Mouse (Mus musculus) intestine, embryonic 15.5 days (tissue): ENCODE measurements at regions not wholly inside any gene's neighbourhood (a gene's known extent, or its start where the extent isn't known, plus 50 kb on each side); places are given as distances from the start of the nearest gene placed in this dataset.

Source experiments
- ATAC-seq: fragments of 200-750 bp; cut with Nextera tagmentation; 2 replicates; pipeline ENCODE4 v1.8.0; 2017; ENCODE audit warnings: moderate TSS enrichment, moderate library complexity
- H3K27ac ChIP-seq: fragments of 300-500 bp; sonication (generic); 2 replicates; pipeline ENCODE4 v1.5.1; 2015; ENCODE audit warnings: mild to moderate bottlenecking, inconsistent platforms
- H3K27me3 ChIP-seq: fragments of 300-500 bp; sonication (generic); replicated peaks from 2 replicates; pipeline ENCODE4 v1.6.1; 2015; ENCODE audit warnings: inconsistent platforms
- H3K36me3 ChIP-seq: fragments of 300-500 bp; sonication (generic); 2 replicates; pipeline ENCODE4 v1.6.1; 2015; ENCODE audit warnings: inconsistent platforms
- H3K4me1 ChIP-seq: fragments of 300-500 bp; sonication (generic); replicated peaks from 2 replicates; pipeline ENCODE4 v1.6.1; 2015; ENCODE audit warnings: inconsistent platforms
- H3K4me2 ChIP-seq: fragments of 300-500 bp; sonication (generic); replicated peaks from 2 replicates; pipeline ENCODE4 v1.6.1; 2015; ENCODE audit warnings: mild to moderate bottlenecking, inconsistent platforms
- H3K4me3 ChIP-seq: fragments of 300-500 bp; sonication (generic); replicated peaks from 2 replicates; pipeline ENCODE4 v1.5.1; 2015; ENCODE audit warnings: inconsistent platforms
- H3K9ac ChIP-seq: fragments of 300-500 bp; sonication (generic); 2 replicates; pipeline ENCODE4 v1.6.1; 2015; ENCODE audit warnings: inconsistent platforms
- H3K9me3 ChIP-seq: fragments of 300-500 bp; sonication (generic); 2 replicates; pipeline ENCODE4 v1.6.1; 2016; ENCODE audit warnings: inconsistent platforms
- WGBS: fragments of 180-500 bp; shearing (Covaris S2); methylation state at CpG from one replicate; pipeline ENCODE4 v1.1.7; 2015; 5-methylcytosine and 5-hydroxymethylcytosine counted together

DNA sequence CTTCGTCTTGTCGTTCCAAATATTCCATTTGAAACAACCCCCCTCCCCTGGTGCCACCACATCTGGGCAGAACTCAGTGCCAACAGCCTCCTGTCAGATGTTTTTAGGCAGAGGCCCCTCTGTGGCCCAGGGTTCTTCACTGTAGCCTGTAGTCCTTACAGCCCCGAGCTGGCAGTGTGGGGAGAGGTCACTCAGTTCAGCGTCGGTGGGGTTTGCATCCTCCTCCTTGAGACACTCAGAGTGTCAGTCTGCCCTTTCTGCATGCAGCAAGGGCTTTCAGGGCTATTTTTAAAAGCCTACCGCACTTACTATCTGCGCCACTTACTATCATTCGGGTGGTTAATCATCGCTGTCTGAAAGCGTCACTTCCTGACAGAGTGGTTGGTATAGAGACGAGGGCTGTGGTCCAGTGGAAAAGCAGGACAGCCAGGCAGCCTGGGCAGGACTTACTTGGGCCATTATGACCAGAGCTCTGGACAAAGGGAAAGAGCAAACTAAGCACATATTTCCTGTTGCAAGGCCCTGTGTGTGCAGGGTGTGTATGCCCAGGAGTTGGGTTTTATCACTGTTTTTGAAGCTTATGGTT, 932.5 kb upstream of the Fam160b2 start:
- H3K9me3 ChIP-seq: no peaks in the 10 kb centered on the region
- no peaks in the 10 kb centered on the region for H3K4me1 ChIP-seq
- no peaks in the 10 kb centered on the region for H3K36me3 ChIP-seq
- H3K4me2 ChIP-seq: no peak overlapping the region
- 47% methylated on average over 11 of the region's 11 CpGs for WGBS
- no peaks in the 10 kb centered on the region for H3K27me3 ChIP-seq
- H3K27ac ChIP-seq: no peak overlapping the region
- ATAC-seq: no peak
- no peak overlapping the region for H3K9ac ChIP-seq
- H3K4me3 ChIP-seq: no peak overlapping the region

DNA sequence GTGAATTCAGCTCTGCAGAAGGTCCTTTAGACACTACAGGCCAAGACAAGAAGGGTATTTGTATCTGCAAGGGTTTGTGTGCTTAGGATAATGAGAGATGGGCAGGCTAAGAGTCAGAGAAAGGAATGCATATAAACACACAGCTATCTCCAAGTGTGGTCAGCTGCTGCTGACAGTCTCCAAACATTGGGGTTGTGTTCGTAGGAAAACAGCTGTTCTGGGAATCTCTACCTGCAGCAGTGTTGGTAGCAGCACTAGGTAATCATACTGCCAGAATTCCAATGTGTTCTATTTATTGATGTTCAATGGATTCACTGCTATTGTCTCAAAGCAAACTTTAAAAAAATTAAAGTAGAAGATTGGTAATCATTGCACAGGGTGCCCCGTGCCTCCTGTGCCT, 931.7 kb upstream of the Fam160b2 start:
- Histone ChIP-seq H3K27ac (no peak overlapping the region), H3K4me3 (no peak overlapping the region), H3K4me1 (no peaks in the 10 kb centered on the region), H3K9me3 (no peaks in the 10 kb centered on the region), H3K4me2 (no peak overlapping the region), H3K9ac (no peak overlapping the region), H3K36me3 (no peaks in the 10 kb centered on the region), H3K27me3 (no peaks in the 10 kb centered on the region)
- ATAC-seq: no peak
- 43% methylated on average over 2 of the region's 2 CpGs for WGBS

DNA sequence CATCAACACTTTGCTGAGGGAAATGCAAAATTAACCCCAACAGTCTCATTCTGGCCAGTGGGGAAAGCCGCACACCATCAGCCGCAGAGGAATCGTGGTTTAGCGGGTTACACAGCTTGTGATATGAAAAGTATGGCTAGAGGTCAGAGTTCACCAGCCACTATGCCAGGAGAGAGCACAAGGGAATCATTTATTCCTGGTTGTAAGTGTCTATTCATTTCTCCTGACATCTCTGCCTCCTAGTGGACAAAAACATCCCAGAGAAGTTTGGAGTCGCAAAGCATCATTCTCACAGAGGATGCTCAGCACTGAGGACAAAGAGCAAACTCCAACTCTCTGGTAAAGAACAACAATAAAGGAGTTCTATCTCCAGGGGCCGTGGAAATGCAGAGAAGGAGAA, 930.8 kb upstream of the Fam160b2 start:
- Histone ChIP-seq H3K4me1 (no peaks in the 10 kb centered on the region), H3K9ac (no peak overlapping the region), H3K4me2 (no peak overlapping the region), H3K9me3 (no peaks in the 10 kb centered on the region), H3K4me3 (no peak overlapping the region), H3K27me3 (no peaks in the 10 kb centered on the region), H3K36me3 (no peaks in the 10 kb centered on the region), H3K27ac (no peak overlapping the region)
- no peak for ATAC-seq
- WGBS: 63% methylated on average over 6 of the region's 6 CpGs

DNA sequence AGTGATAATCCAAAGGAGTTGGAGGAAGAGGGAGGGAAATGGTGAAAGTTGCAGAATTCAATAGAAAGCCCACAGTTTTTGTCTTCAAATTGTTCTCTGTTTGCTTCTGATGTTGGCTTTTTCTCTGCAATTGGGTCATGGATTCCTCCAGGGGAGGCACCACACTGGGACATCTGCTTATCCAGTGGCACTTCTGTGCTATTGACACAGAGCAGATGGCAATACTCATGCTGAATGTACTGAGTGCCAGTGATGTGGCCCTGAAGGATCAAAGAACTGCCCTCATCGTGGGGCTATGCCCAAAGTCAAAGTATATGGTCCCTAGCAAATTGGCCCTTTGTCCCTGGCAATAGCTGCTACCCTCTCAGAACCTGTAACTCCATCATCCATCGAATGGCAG, 918.9 kb upstream of the Fam160b2 start:
- Histone ChIP-seq H3K9ac (no peak overlapping the region), H3K9me3 (no peaks in the 10 kb centered on the region), H3K27ac (no peak overlapping the region), H3K4me1 (no peaks in the 10 kb centered on the region), H3K27me3 (no peaks in the 10 kb centered on the region), H3K4me3 (no peak overlapping the region), H3K36me3 (no peaks in the 10 kb centered on the region), H3K4me2 (no peak overlapping the region)
- no peak for ATAC-seq
- 53% methylated on average over 2 of the region's 2 CpGs for whole genome bisulfite sequencing

DNA sequence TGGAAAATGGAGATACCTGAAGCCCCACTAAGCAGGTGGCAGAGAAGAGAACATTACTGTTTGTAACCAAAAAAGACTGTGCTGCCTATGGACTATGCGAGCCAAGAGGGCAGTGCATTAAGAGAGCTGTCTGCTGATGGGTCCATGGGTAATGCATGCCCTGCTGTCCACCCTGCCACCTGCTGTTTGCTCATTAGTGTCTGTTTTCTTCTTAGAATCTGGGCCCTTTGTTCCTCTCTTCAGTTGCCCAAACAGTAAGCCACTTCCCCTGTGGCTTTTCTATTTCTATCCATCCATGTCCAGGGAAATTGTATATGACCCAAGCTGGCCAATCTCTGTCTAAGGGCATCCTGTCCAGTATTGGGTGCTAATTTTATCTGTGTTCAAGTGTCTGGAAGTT, 901.2 kb upstream of the Fam160b2 start:
- H3K9ac ChIP-seq: no peak overlapping the region
- whole genome bisulfite sequencing: 83% methylated on average over 1 of the region's 1 CpGs
- H3K9me3 ChIP-seq: no peaks in the 10 kb centered on the region

DNA sequence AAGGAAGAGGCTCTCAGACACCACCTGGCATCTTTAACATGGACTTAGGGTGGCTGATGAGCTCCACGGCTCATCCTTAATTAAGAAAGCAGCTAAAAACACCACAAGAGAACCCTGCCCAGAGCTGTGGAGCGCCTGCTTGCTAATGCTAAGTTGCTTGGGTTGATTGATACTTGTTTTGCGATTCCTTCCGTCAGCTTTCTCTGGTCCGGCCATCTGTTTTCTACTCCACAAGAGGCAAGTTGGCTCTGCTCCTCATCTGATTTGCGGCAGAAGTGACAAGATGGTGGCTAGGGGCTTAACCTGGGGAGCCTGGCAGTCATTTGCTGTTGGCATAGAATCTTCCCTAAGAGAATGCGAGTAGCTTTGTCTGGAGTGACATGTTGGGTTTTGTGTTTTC, 891.6 kb upstream of the Fam160b2 start:
- Histone ChIP-seq H3K9ac (no peak overlapping the region), H3K36me3 (no peaks in the 10 kb centered on the region)

More for the DNA sequence above, 901.2 kb upstream of the Fam160b2 start:
- Histone ChIP-seq H3K4me2 (no peak overlapping the region), H3K27ac (no peak overlapping the region), H3K4me1 (no peaks in the 10 kb centered on the region), H3K36me3 (no peaks in the 10 kb centered on the region), H3K27me3 (no peaks in the 10 kb centered on the region), H3K4me3 (no peak overlapping the region)
- no peak for ATAC-seq

DNA sequence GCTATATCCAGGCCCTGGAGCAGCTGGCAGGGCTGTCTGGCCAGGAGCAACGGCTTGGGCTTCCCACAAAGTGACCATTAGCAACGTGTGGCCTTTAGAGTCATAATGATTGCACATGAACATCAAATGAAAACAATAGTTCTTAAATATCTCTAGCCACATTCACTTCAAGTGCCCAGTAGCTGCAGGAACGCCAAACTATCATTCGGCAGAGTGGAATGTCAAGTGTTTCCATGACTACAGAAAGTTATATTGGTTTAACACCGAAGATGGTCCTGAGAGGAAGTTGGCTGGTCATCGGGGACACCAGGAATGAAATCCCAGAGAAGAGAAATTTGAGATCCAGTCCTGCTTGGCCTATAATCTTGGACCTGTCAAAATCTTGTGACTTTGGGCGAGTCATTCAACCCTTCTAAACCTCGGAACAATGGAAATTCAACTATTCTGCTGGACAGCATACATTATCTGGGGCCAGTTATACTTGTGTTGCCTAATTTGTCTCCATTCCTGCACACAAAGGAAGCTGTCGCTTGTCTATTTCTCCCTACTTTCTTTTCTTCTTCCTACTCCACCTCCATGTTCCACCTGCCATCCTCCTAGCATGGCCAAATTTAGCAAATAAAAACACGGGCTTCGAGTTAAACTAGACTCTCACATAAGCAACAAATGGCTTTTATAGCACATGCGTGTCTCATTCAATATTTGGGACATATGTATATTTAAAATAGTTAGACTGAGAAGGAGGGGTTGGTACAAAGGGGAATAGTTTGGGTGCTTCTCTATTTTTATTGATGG, 886.7 kb upstream of the Fam160b2 start:
- no peak for ATAC-seq

More for the DNA sequence above, 891.6 kb upstream of the Fam160b2 start:
- Histone ChIP-seq H3K4me2 (no peak overlapping the region), H3K27ac (no peak overlapping the region), H3K4me1 (no peaks in the 10 kb centered on the region), H3K27me3 (no peaks in the 10 kb centered on the region), H3K4me3 (no peak overlapping the region), H3K9me3 (no peaks in the 10 kb centered on the region)
- ATAC-seq: no peak
- WGBS: 50% methylated on average over 7 of the region's 7 CpGs

DNA sequence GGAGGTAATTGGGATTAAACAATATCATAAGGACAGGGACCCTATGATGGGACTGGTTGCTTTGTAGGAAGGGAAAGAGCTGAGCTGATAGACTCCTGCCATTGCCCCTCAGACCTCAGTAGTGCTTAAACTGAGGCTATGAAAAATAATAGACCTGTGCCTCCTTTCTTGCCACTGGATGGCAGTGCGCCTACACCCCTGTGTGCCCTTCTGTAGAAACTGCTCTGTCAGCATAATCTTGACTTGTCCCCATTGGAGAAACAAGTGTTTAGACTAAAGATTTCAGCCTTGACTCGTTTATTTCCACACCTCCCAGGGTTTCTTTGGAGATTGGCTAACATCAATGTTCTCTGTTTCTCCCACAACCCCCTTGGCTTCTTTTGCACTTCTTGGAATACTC, 876.0 kb upstream of the Fam160b2 start:
- Histone ChIP-seq H3K9me3 (no peaks in the 10 kb centered on the region), H3K27ac (no peak overlapping the region), H3K4me1 (no peaks in the 10 kb centered on the region), H3K4me3 (no peak overlapping the region), H3K36me3 (no peaks in the 10 kb centered on the region), H3K9ac (no peak overlapping the region), H3K27me3 (no peaks in the 10 kb centered on the region), H3K4me2 (no peak overlapping the region)
- 48% methylated on average over 2 of the region's 2 CpGs for WGBS
- ATAC-seq: no peak

More for the DNA sequence above, 886.7 kb upstream of the Fam160b2 start:
- no peaks in the 10 kb centered on the region for H3K36me3 ChIP-seq
- H3K4me3 ChIP-seq: no peak overlapping the region
- H3K4me1 ChIP-seq: no peaks in the 10 kb centered on the region
- no peak overlapping the region for H3K9ac ChIP-seq
- 80% methylated on average over 12 of the region's 12 CpGs for WGBS
- H3K27me3 ChIP-seq: no peaks in the 10 kb centered on the region
- no peak overlapping the region for H3K4me2 ChIP-seq
- no peak overlapping the region for H3K27ac ChIP-seq
- no peaks in the 10 kb centered on the region for H3K9me3 ChIP-seq

DNA sequence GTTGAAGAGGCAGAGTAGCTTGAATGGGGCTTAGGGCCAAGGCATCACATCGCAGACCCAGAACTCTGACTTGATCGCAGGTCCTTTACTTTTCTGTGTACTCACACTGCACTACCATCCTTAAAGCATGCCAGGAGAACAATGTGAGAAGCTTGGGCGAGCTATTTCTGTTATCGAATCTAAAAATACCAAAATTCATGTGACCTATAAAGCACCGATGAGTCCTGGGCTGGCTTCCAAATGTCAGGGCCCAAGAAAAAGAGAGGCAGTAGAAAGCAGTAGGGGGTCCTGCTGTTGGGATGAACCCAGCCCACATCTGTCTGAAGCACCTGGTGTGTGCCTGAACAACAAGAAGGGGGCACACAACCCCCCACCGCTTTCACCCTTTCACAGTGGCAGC, 874.3 kb upstream of the Fam160b2 start:
- H3K9me3 ChIP-seq: no peaks in the 10 kb centered on the region
- 85% methylated on average over 6 of the region's 6 CpGs for WGBS
- no peak overlapping the region for H3K27ac ChIP-seq
- H3K4me3 ChIP-seq: no peak overlapping the region
- no peaks in the 10 kb centered on the region for H3K36me3 ChIP-seq
- ATAC-seq: no peak
- H3K4me1 ChIP-seq: no peaks in the 10 kb centered on the region
- no peak overlapping the region for H3K9ac ChIP-seq
- H3K4me2 ChIP-seq: no peak overlapping the region
- no peaks in the 10 kb centered on the region for H3K27me3 ChIP-seq

DNA sequence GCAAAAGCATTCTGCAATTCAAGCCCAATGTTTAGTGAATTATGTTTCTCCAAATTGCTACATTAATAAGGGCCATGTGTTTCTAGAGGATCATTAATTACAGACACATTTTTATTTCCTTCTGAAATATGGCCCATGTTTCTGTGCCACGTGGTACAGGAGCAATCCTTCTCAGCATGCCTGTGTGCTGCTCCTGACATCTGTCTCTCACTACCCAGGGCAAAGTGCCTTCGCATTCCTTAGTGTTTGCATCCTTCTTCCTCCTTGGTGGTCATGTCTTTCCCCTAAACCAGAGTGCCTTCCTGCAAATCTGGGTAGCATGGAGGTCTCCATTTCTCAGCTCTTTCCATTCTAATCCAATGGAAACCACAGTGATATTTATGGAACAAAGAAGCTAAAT, 832.7 kb upstream of the Fam160b2 start:
- Histone ChIP-seq H3K36me3 (no peaks in the 10 kb centered on the region), H3K9me3 (no peaks in the 10 kb centered on the region), H3K4me2 (no peak overlapping the region), H3K4me3 (no peak overlapping the region), H3K9ac (no peak overlapping the region), H3K4me1 (no peaks in the 10 kb centered on the region), H3K27me3 (no peaks in the 10 kb centered on the region), H3K27ac (no peak overlapping the region)
- WGBS: 62% methylated on average over 2 of the region's 2 CpGs
- no peak for ATAC-seq
